Mouse (Mus musculus) right cerebral cortex, postnatal 4 days (tissue): Measurements from ENCODE around the gene Vopp1.
A peak's percentile ranks its signal among the peaks of the same experiment; 100 is the strongest.

ENCODE experiments used
- DNase-seq: peaks from one replicate; pipeline ENCODE4 v3.0.0-alpha.2; 2022

Gene Vopp1

DNA sequence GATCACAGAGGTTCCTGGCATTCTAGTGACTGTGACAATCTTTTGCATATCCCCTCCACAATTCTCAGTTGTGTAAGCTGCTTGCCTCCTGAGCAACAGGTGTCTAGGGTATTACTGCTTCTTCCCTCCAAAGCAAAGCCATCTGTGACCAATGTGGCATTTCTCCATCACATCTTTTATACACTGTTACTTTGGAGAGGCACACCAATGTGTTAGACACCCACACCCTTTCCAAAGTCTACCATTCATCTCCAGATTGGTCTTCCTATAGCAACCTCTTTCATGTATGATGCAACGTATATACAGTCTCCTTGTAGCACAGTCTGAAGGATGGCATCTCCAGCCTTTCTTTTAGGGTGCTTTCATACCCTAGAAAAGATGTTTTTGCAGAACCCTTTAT lies 42.3 kb downstream of the Vopp1 start:
- DNase-seq: no peak

DNA sequence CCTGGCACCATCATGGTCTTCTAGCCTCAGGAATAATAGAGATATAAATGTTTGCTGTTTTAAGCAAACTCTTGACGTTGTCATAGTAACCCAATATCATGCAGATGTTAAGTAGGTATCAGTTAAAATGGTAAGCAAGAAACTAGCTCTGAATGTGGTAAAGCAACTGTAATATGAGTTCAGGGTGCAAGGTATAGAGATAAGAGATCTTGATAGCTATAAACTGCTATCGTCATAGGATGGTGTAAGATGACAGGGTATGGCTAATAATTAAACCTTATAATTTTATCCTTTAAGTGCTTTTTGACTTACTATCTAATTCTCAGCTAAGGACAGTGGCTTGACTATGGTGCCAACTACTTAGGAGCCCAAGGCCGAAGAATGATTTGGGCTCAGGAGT lies 44.6 kb downstream of the Vopp1 start:
- no peak for DNase-seq

DNA sequence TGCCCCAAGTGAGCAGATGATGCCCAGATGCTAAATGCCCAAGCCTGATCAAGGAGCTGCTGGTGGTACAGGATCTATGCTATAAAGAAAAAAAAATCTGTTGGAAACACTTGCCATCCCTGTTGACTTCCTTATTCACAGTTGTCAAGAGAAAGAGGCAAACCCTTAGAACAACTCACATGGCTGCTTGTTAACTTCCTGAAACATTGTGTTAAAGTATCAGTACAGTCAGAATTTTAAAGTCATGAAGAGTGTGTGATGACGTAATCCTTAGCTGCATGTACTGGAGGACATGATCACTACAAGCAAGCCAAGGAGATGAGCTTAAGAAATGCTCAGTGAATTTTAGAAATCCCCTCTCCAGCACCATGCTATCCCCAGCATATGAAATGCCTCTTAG lies 51.2 kb downstream of the Vopp1 start:
- DNase-seq: no peak

DNA sequence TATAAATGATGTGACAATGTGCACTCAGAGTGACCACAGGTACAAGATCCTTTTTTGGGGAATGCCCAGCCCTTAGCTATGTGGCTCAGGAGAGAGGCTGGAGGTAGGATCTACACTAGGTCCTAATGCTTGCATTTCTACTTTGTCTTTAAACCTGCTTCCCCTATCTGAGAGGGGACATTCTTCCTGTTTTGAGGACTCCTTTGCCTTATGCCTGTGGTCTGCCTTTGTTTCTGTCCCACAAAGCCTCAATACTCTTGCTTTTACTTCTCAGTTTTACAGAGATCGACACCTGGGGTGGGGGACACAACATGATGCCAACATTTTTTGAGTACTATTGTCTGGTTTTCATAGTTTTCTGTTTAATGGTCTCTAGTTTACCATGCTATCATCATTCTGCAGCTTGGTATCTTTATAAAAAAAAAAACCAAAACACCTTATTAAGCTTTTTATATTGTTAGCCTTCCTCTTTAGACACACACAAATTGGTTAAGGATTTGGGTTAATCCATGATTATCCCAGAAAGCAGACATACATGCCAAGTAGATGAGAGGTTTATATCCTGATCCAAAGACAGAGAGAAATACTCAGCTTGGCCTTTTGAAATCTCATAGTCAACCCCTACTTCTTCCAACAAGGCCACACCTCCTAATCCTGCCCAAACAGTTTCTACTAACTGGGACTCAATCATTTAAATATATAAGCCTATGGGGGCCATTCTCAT lies 54.3 kb downstream of the Vopp1 start:
- no peak for DNase-seq

DNA sequence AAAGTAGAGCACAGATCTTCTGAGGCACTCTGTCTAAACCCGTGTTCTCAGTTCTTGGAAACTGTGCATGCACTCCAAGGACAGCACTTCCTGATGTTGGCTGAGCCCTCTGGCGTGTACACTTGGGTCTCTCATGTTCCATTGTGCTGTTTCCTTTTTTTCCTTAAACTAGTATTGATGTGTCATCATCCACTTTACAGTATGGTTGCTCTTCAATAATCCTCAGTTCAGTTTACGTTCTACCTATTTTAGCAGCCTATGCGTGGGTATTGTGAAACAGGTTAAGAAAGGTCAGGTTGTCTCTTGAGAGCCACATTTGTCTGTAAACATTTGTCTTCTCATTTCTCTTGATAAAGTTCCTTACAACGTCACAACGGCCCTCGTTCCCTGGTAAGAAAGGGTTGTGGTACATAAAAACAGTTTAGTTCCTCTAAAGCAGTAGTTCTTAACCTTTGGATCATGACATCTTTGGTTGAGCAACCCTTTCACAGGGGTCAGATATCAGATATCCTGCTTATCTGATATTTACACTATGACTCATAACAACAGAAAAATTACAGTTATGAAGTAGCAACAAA lies 55.9 kb downstream of the Vopp1 start:
- DNase-seq: no peak

DNA sequence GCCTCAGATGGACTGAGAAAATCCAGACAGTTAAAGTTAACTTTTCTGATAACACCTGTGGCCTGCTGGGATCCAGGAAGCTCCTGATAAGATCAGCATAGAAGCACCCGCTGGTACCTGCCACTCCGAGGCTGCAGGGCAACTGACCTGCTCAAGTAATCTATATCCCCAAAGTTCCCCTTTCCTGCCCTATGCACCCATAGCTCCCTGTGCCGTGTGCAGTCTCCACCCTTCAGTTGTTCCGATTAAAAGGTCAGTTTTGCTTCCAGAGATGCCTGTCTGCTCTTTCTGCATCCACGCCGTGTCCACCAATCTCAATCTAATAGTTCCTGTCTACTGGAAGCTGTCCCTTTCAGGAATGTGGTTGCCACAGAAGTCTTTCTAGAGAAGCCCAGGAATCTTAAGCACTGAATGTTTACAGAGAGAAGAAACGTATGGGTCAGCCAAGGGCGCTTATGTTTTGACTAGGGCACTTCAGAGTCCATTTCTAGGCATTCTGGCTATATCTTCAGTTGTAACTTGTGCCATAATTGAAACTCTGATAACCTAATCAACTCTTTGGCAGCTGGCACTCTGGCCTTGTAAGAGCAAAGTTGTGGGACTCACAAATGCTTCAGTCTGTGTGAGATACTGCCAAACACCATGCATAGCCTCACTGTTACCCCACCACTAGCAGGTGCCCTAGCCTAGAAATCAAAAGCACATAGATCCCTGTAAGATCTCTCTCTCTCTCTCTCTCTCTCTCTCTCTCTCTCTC lies 57.7 kb downstream of the Vopp1 start:
- DNase-seq: no peak

DNA sequence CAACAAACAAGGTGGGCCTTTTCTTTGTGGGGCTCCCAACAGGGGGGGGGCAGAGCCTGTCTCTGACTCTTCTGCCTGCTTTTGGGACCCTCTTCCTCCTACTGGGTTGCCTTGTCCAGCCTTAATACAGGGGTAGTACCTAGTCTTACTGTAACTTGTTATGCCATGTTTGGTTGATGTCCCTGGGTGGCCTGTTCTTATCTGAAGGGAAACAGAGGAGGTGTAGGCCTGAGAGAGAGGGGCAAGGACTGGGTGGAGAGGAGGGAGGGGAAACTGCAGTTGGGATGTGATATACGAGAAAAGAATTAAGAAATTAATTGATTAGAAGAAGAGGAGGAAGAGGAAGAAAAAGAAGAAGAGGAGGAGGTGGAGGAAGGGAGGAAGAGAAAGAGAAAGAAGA lies 58.7 kb downstream of the Vopp1 start:
- DNase-seq: no peak

DNA sequence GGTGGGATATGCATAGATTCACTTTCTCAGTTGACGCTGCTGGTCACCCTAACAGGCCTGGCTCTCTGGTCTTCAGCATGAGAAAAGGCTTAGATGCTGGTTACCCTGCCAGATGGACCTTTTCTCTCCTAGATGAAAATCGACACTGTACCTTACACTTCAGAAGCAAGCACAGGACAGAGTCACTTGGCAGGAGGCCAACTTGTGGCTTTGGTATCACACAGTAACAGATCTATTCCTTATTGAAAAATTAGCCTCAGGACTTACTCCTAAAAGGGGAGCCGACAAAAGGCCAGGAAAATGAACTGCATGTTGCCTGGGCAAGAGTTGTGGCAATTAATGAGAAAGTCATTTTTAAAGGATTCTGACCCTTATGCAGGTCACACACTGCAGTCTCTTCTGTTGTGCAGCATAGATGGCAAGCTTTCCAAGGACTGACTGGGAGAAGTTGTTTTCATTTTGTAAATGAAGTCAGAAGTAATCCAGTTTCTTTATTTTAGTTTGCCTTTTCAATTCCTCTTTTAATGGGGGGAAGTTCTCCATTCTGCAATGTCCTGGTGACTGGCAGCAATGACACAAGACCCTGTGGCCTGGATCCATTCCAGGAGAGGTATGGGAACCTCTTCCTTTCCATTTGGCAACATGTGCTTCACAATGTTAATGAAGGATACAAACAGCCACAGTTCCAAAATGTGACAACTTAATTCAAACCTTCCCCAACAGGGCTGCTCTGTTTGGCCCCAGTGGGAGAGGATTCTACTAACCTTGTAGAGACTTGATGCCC lies 59.7 kb downstream of the Vopp1 start:
- DNase-seq: no peak

DNA sequence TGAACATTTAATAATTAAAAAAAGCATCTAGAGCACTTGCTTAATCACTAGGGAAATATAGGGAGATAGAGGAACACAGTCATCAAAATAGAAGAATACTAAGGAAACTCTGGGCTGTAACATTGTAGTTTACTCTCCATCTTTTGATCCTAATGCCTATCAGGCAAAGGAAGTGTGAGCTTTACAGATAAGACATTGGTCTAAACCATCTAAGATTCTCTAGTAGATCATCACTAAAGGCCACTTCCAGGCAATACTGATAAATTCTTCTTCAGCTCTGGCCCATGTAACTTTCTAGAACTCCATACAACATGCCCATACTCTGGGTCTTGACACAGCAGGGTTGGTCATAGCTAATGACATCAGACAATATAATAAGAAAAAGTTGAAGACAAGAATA lies 61.9 kb downstream of the Vopp1 start:
- DNase-seq: no peak

DNA sequence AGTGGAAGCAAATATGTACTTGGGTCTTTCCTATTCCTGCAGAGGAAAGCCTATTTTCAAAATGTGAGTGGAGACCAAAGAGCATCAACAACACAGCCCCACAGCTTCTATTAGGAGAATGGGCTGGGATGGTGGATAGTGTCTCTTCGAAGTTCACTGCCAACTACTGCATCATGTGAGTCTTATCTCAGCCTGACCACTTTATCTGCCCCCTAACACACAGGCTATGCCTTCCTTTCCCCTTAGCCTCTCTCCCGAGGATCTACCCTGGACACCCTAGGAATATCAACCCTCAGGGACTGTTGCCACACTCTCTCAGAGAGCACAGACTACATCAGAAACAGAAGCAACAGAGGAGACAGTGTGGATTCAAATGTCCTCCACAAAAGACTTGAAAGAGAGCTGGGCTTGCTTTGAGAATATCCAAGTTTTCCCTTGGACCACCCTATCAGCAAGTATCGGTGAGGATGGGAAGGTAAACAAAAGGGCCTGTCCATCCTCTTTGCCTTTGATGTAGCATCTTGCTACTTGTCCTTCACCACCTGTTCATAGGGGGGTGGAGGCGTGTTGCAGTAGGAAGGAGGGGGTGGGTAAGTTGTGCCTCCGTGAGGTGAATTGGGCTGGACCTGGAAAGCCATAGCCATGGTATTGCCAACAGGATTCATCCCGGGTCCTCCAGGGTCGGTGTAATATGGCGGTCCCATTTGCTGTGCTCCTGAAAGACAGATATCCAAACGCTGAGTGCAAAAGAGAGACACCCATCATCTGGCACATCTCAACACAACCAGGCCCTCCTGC lies 70.8 kb downstream of the Vopp1 start:
- DNase-seq: no peak

DNA sequence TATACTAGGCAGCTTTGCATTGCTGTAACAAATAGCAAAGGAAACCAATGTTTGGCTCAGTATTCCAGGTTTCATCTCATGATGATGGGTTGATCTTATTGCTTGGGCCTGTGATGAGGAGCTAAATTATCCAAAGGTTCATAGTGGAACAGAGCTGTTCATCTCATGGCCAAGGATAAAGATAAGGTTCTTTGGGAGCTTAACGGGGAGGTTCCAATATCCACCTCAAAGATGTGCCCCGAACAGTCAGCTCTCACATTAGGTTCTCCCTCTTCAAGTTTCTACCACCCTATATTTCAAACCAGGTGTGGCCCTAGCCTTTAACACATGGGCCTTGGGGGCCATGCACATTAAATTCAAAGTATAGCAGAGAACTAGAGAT lies 79.2 kb downstream of the Vopp1 start:
- DNase-seq: no peak

DNA sequence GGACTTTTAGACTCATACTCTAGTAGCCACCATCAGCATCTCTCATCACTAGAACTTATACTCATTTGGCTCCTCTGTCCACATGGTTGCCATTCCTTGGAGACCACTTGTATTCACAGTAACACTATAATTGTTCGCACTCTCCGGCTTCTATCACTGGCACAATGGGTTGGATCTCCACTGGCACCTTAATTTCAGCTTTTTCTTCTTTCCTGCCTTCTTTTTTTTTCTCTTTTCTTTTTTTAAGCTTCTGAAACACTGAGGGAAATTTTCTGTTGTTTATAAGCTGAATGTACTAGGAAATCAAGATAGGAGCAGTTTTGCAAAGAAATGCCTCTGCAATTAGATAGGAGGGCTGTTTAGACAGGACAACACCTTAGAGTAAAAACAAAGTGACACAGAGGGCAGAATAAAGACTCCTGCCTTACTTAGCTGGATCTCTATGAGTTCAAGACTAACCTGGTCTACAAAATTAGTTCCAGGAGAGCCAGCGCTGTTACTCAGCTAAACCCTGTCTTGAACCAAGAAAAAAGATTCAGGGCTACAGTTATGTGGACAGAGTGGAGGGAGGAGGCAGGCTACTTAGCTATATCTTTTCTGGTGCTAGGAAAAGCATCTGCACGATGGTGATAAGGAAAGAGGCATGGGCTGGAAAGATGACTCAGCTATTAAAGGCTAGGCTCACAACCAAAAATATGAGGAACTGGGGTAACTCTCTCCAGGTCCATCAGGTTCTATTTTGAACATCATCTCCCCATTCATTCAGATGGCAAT lies 79.8 kb downstream of the Vopp1 start:
- DNase-seq: no peak

DNA sequence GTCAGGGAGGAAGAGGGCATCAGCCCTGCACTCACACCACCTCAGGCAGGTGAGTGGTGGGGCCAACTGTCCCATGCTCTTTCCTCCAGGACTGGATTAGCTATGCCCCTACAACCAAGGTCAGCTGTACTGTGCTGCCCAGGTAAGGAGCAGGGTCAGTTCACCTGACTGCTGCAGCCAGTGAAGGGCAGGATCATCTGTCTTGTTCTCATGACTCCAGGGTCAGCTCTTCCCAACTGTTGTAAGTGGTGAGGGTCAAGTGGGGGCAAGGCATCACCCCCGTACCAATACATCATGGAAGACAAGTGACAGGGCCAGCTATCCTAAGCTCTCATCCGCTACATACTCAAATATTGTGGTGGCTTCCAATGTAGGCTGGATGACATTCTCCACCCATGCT lies 80.8 kb downstream of the Vopp1 start:
- no peak for DNase-seq

DNA sequence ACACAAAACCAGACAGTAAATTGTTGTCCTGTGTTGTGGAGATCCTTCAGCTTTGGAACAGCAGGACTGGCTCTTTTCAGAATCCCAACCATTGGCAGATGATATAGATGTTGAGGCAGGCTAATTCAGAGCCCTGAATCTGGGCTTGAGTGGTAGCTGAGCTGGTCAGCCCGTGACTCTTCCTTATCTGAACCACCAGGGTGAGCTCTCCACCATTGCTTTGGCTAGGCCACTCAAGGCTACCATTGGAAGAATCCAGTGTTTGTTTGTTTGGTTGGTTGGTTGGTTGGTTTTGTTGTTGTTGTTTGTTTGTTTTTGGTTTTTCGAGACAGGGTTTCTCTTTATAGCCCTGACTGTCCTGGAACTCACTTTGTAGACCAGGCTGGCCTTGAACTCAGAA lies 81.6 kb downstream of the Vopp1 start:
- DNase-seq: no peak

DNA sequence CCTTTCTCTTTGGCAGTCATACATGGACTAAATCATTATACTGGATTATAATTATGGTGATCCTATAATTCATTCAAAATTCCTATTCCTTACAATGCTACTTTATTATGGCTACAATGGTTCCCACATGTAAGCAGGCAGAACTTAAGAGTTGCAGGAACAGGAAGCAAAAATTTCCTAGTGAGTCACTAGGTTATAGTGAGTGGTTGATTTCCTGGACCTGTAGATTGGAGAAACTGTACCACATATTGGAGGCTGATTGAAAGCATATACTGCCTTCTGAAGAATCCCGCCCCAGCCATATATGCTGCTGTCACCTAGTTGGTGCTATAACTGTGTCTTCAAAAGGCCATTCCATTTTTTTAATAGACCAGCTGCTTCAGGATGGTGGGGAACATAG lies 82.2 kb downstream of the Vopp1 start:
- no peak for DNase-seq

DNA sequence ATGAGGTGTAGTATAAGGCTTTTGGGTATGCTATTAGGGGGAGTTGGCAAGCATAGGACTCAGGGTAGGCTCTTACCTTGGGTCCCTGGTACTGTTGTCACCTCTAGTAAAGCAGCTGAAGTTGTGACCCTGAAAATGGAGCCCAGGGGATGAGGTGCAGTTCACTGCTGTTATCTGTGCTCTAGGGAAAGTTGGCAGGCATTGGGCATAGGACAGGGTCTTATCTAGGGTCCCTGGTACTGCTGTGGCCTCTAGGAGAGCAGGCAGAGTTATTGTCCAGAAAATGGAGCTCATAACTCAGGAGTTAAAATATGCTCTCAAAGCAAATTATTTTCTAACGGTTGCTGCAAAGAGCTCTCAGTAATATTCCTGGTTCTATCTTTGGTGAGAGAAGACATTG lies 103.6 kb downstream of the Vopp1 start:
- DNase-seq: no peak

DNA sequence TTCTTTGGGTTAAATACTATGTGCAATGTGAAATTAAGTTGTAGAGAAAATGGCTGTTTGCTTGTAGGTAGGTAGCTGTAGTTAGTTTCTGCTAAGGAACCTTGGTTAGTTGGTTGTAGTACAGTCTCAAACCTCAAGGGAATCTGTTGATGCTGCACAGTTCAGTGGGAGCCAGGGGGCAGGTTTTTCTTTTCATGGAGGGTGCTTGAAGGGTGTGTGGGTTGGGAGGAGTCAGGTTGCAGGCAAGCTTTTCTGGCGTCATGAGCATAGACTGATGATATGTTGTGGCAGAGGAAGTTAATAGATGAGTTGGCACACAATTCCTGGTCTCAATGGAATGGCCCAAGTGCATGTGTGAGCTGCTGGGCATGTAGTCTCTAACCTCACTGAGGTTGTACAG lies 113.2 kb downstream of the Vopp1 start:
- DNase-seq: no peak

DNA sequence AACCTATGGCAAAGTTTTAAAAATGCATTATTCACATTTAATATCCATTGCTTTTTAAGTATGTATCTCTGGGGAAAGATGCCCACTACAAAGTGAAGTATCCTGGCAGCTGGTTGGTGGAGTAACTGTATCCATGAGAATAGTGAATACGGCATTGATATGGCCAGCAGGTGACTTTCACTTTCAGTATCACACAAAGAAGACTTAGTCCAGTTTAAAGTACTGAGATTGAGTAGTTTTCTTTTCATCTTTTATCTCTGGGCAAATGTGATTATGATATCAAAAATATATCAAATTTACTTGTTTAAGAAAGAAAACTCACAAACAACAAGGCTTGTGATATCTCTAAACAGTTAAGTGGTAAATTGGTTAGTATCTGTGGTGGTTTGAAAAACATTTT lies 118.2 kb downstream of the Vopp1 start:
- no peak for DNase-seq

DNA sequence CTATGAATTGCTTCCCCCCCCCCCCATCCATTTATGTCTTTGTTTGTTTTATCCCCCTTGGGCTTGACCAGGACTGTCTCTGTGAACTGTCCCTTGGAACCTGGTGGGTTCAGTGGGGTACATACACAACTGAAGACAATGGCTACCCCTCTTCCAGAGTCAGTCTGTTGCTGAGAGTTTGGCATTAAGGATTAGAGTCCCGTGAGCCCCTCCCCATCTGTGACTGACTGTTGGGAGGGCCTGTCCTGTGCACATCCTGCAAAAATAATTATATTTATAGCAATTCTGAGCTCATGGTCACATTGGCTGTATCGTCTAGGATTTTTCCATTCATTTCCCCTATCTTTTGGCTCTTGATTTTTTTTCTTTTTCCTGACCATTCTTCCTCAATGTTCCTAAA lies 121.3 kb downstream of the Vopp1 start:
- DNase-seq: no peak

DNA sequence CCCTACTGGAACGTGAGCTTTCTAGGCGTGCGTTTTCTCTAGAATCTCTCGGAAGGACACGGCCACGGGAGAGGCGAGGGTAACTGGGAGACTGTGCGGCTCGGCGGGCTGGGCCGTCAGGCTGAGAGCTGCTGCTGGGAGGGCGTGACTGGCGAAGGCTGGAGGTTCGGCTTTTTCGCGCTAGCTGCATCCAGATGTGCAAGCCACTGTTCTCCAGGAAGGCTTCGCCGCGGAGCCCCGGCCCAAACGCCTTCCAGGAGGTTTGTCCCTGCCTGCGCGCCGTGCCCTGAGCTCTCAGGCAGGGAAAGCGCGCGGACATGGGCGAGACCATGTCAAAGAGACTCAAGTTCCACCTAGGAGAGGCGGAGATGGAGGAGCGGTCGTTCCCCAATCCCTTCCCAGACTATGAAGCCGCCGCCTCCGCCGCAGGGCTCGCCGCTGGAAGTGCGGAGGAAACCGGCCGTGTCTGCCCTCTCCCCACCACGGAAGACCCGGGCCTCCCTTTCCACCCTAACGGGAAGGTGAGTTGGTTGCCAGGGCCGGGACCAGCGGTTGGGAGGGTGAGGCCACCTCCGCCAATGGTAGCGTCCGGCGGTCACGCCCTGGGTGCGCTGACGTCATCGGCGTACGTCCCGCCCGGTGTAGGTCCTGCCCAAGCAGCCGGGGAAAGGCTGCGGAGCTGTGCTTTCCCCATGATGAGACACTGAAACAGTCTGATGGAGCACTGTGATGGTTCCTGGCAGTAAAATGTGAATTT lies 122.0 kb downstream of the Vopp1 start:
- DNase-seq: peak; percentile 94

DNA sequence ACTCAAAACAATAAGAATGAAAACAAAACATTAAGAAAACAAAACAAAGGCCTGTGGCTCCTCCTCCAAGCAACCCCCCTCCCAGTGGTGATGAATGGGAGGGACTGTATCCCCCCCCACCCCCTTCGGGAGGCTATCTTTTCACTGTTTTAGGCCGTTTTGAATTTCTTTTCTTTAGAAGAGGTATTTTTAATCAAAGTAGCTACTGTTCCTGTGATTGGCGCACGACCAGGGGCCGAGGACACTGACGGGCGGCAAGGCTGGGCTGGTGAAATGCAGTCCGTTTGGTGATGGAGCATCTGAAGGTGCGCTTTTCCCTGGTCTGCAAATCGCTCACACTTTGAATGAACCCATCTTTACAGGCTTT lies 122.6 kb downstream of the Vopp1 start, which contains the start of gene Lancl2:
Lancl2 (plus strand) TSS at position 165 of the 367 bp plus-strand sequence.
- peak; percentile 65 for DNase-seq
